Mouse (Mus musculus) right cerebral cortex, postnatal 36 days (tissue): ENCODE measurements around the gene Mdga1.

Experiments
- DNase-seq, 2 experiments: peaks; one replicate each; pipeline ENCODE4 v3.0.0; 2022; ENCODE audit warnings: low spot score in 2 of 2, mixed read lengths in 1 of 2

Mdga1 gene

DNA sequence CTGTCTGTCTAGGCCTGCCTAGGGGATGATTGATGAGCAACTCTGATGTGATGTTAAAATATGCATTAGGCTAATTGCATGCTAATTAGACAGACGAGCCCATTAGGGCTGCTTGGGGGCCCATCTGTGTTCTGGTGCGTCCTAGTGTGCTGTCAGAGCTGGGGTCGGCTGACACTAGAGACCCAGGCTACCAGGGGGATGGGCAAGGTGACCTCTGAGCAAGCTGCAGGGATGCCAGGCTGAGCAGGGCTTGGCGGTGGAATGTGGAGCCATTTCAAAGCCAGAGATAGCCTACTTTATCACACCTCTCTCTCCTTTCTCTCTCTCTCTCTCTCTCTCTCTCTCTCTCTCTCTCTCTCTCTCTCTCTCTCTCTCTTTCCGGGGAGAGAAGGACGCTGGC is 49.8 kb downstream of the Mdga1 start:
- no peak for DNase-seq

- no peak for DNase-seq
These were observed 50.4 kb downstream of the Mdga1 start for GRCm38 (mm10) chr17:29919552-29919920.

DNA sequence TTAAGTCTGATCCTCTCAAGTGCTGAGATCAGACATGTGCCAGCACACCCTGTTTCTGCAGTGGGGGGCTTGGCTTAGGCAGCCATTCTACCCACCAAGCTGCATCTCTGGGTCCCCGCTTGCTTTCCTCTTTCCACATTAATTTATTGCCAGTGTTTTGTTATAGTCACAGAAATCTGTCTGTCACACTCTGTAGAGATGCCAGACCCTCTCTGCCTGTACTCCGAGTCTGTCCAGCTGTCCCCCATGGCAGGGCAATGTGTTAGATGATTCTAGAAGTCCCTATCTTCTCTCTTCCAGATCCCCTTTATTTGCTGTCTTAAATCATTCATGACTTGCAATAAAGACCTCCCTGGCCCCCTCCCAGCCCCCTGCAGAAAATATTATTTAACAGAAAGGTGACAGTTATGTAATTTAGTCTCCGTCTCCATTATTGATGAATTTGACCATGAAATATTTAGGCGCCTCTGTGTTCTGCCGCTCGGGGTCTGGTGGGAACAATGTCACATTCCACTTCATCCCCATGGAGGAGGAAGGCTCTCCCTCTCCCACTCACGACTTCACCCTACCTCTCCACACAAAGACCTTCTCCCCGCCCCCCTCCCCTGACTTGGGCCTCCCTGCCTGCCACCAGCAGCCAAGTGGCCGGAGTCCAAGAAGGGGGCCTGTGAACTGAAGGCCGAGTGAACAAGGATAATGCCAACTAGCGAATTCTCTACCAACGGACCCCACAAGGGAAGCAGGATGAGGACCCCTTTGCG is 50.9 kb downstream of the Mdga1 start:
- no peak for DNase-seq

- DNase-seq: no peak
These were observed 52.9 kb downstream of the Mdga1 start for GRCm38 (mm10) chr17:29916968-29917367.

- DNase-seq: no peak
These were observed 54.1 kb downstream of the Mdga1 start for GRCm38 (mm10) chr17:29915820-29916219.

DNA sequence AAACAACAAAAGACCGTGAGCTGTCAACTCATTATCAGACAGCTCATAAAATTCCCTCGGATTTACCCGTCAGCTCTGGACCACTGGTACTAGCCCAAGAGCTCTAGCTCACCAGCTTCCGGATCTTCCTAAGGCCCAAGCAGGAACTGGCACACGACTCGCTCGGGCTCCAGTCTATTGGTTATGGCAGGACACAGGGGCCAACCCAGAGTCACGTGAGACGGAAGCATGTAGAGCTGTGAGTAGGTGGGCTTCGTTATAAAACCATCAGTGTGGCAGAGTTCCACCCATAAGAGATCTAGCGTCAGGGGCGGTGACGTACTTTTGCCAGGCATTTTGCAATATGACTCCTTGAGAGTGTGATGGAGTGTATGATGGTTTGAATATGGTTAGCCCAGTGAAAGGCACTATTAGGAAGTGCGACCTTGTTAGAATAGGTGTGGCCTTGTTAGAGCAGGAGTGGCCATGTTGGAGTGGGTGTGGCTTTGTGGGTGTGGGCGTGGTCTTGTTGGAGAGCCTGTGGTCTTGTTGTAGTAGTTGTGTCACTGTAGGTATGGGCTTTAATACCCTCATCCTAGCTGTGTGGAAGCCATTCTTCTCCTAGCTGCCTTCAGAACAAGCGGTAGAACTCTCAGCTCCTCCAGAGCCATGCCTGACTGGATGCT is 56.5 kb downstream of the Mdga1 start:
- no peak for DNase-seq

DNA sequence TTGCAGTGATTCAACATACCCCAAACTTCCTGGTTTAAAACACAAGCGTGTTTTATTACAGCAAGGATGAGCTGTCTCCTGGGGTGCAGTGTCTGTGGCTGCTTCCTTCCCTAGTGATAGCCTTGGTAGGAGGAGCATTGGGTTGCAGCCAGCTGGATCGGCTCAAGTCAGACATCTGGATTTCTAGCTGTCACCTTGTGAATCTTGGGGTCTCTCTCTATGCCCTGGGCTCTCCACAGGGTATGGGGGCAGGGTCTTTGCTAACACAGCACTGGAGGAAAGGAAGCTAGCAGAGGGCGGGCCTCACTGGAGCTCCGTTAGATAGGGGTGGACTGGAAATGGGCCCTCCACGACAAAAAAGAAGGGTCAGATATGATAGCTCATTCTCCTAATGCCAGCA is 57.2 kb downstream of the Mdga1 start:
- no peak for DNase-seq

DNA sequence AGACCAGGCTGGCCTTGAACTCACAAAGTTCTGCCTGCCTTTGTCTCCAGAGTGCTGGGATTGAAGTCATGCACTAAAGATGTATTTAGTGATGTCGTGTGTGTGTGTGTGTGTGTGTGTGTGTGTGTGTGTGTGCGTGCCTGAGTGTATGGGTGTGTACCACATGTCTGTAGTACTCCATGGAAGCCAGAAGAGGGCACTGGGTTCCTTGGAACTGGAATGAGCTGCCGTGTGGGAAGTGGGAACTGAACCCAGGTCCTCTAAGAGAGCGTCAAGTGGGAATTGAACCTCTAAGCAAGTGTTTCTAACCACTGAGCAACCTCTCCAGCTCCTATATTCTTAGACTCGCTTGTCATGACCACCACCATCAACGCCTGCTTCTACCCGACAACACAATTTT is 60.9 kb downstream of the Mdga1 start:
- no peak for DNase-seq

GRCm38 (mm10) chr17:29904694-29905093 is 65.2 kb downstream of the Mdga1 start:
- DNase-seq: no peak

GRCm38 (mm10) chr17:29902406-29903155 is 67.3 kb downstream of the Mdga1 start:
- DNase-seq: no peak

DNA sequence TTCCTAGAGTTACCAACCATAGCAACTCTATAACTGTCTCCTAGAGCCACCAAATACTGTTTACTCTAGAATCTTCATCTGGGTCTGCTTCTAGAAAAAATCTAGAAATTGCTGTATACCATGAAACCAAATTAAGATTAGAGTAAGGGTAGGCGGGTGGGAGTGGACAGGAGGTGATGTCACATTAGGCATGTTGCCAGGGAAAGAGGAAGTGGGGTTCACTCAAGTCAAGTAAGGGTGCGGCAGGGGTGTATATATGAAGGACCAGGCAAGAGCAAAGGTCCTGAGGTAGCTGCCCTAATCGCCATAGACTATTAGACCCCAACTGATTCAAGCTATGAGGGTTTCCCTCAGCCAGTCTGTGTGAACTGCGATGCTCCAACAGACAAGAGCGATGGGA is 69.6 kb downstream of the Mdga1 start:
- no peak for DNase-seq

- no peak for DNase-seq
These were observed 73.5 kb downstream of the Mdga1 start for GRCm38 (mm10) chr17:29896181-29897054.

DNA sequence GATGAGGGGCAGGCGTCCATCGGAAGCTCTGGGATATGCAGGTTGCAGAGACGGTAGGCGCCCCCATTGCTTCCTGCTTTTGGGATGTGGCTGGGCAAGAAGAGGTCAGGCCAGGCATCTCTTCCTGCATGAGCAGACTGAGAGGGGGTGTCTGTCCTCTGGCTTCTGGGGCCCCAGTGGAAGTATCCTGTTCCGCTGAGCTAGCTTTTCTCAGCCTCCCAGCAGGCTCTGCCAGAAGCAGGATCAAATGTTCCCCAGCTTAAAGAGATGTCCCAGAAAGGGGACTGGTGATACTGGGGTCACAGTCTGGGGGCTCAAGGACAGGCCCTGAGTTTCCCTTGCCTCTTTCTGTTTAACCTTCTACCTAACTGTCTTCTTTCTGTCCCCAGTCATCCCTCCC is 74.3 kb downstream of the Mdga1 start:
- DNase-seq: no peak

DNA sequence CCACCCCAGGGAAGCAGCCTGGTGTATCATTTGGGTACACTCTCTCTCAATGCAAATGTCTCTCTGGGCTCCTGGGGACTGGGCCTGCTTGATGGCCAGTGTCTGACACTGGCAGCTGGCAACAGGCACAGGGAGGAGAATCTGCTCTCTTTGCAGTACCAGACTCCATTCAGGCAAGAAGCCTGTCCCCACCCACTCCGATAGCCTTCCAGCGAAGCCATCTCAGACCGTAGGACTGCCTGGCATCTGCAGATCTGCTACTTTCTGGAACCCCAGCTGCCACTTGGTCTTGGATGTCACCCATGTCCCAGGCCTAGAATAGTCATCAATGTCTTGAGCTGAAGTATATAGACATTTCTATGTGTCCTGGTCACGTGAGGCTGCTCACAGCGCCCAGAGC is 74.9 kb downstream of the Mdga1 start:
- no peak for DNase-seq

DNA sequence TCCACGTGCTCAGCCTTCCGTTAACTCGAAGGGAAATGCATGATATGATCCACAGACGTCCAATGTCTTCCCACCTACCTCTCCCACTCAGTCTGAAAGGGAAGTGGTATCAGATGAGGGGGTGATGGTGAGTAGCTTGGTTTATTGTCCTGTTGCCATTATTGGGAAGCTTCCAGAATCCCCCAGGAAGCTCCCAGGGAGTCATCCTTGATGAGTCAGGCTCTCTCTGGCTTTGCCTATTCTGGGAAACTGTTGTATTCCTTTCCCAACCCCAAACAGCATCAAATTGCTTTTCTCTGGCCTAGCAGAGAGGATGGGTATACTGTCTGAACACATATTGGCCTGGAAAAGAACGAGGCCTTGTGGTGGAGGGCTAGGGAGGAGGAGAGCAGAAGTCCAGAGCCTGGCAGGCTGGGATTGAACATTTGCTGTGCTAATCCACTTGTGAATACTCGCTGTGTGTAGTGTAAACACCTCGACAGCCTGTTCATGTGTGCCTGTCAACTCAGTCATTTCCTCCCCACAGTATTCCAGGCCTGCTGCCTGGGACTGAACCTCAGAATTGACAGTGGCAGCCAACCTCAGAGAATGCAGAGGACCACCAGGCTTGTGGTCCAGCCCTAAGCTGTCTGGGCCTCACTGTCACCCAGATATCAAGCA is 79.3 kb downstream of the Mdga1 start:
- DNase-seq: no peak

DNA sequence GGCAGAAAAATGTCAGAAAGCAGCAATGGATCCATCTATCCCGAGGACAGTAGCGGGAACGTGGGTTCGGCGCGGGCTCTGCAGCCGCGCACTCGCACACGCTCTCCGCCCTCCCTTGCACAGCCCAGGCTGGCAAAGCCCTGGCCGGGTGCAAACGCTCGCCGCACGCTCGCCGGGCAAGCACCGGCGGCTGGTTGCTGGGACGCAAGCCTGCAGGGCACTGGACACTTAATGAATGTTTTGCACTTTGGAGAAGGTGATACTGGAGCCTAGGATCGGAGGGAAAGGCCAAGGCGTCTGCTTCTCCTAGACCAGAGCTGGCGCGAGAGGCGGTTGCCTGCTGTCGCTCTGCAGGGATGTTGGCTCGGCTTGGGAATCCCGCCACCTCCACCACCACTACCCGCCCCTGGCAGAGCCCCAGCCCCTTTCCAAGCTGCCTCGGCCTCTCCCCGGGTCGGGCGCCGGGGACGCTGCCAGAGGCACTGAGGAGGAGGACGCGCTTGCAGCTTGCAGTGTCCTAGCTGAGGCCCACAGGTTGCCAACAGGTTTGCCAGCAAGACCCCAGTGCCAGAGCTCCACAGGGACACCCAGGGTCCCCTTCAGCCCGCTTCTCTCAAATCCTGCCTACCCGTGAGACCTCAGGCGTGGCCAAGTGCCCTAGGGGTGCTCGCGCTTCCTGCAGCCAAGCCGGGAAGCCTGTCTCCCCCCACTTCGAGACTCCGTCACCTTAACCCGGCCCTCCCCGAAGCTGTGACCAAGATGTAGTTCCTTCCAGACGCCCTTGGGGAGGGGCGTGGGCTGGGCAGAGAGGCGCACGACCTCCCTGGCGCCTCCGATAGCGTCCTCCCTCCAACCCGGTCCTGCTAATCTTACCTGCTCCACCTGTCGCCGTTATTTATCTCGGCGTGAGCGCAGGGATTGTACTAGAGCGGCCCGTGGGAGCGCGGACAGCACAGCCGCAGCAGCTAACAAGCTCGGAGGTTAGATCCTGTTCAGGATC is 80.6 kb downstream of the Mdga1 start:
- DNase-seq: peak; percentile 37 to 41

DNA sequence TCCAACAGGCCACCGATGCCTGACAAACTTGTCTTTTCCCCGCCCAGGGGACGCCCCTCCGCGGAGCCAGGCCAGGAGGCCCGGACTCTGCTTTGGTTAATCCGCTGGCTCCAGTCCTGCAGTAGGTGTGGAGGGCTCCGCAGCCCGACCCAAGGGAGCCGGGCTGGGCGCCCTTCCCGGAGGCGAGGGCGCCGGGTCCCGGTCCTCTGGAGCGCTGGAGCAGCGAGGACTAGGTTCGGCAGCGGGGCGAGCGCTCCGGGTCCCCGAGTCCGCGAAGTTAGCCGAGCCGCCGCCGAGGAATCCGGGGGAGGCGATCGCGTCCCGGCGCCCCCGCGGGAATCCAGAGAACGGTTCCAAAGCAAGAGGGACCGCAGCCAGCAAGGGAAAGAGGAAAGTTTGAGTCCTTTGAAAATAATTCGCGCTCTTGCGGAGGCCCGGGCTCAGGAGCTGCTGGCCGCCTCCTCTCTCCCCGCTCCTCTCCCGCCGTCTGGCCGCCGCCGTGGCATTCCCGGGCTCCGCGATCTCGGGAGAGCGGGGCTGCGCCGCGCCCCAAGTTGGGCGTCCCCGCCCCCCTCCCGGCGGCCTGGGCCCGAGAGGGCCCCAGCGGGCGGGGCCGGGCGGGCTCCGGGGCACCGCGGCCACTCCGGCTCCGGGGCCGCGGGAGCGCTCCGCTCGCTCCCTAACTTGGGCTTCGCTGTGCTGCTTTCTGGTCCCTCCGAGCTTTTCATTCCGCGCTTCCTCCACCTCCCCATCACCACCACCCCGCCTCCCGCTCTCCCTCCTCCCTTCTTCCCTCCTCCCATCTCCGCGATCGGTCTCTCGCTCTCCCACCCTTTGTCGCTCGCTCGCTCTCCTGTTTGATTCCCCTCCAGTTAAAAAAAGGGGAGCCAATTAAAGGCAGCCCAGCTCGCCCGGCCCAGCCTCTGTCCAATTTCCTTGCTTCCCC is 81.7 kb downstream of the Mdga1 start:
- peak in 1 of 2 experiments; percentile 37 for DNase-seq

DNA sequence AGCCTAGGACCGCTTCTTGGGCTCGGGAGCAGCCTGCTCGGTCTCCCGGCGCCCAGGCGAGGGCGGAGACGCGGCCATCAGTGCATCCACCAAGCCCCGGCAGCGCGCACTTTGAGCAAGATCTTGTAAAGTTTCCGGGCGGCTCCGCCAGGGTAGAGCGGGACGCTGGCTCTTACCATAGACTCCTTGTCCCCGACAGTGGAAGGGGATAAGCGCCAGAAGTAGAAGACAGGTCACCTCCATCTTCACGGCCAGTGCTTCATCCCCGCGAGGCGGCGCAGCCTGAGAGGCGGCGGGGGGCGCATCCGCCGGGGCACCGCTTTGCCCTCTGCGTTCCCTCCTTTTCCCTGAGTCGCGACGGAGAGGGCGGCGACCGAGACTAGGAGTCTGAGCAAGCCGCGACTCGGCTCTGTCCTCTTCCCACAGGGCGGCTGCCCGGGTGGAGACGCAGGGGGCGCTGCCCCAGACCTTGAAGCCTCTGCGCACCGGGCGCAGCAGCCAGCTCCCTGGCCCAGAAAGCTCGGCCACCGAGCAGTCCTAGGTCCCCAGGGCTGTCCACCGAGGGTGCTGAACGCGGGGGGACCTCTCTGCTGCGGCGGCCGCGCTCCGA is 82.5 kb downstream of the Mdga1 start:
- no peak for DNase-seq
